Mouse (Mus musculus): ENCODE data around the gene Gm3409.
"Not testable (repeated sequence)": the region's sequence is repeated elsewhere in the genome, so short reads cannot be mapped to it uniquely, and the experiment has no call there.

Gm3409 gene

GRCm38 (mm10) chr5:146537347-146537746, at the start of gene Gm3409:
TSS of gene Gm3409 (plus strand) at chr5:146537647.
- in situ Hi-C loops (cut with MboI, MseI) = not testable (repeated sequence)

GRCm38 (mm10) chr5:146488959-146489358, 48.5 kb upstream of the Gm3409 start:
- in situ Hi-C loops (cut with MboI, MseI) = loop anchor here (10.0 kb wide), 2 partner anchors 164 to 304 kb away; partner anchors contain the start of gene 1700001J03Rik

GRCm38 (mm10) chr5:146491063-146491462, 46.4 kb upstream of the Gm3409 start, which contains the start of gene Gm6370:
TSS of gene Gm6370 (plus strand) at chr5:146491363.
- in situ Hi-C loops (cut with MboI, MseI) = not testable (repeated sequence)

GRCm38 (mm10) chr5:146502099-146502498, 35.3 kb upstream of the Gm3409 start, which contains the start of gene 4930449I24Rik:
TSS of gene 4930449I24Rik (plus strand) at chr5:146502399.
- in situ Hi-C loops (cut with MboI, MseI) = not testable (repeated sequence)

DNA sequence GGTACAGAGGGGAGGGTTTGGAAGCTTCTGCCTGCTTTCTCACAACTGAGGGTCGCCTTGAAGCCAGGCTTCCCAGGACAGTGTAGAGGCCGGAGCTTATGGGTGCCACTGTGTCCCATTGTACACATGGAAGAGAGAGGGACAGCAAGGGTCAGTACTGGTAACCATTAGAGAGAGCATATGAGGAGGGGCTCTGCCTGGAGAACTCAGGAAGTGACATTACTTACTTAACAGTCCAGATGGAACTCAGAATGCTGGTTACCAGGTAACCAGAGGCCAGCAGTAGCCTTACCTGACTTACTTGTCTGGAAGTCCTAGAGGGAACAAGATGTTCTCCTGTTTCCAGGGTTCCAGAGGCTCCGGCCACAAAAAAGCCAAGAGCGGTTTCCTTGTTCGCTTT, 23.6 kb upstream of the Gm3409 start, which contains the start of gene Gm3402:
TSS of gene Gm3402 (plus strand) at position 301 of the 400 bp plus-strand sequence.
- in situ Hi-C loops (cut with MboI, MseI) = not testable (repeated sequence)

- in situ Hi-C loops (cut with MboI, MseI) = not testable (repeated sequence)
These were observed 11.9 kb upstream of the Gm3409 start, which contains the start of gene Gm3404 for GRCm38 (mm10) chr5:146525501-146525900. TSS of gene Gm3404 (plus strand) at chr5:146525801.

DNA sequence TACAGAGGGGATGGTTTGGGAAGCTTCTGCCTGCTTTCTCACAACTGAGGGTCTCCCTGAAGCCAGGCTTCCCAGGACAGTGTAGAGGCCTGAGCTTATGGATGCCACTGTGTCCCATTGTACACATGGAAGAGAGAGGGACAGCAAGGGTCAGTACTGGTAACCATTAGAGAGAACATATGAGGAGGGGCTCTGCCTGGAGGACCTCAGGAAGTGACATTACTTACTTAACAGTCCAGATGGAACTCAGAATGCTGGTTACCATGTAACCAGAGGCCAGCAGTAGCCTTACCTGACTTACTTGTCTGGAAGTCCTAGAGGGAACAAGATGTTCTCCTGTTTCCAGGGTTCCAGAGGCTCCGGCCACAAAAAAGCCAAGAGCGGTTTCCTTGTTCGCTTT, 18.4 kb downstream of the Gm3409 start, which contains the start of gene Gm3415:
TSS of gene Gm3415 (plus strand) at position 301 of the 400 bp plus-strand sequence.
- in situ Hi-C loops (cut with MboI, MseI) = not testable (repeated sequence)

DNA sequence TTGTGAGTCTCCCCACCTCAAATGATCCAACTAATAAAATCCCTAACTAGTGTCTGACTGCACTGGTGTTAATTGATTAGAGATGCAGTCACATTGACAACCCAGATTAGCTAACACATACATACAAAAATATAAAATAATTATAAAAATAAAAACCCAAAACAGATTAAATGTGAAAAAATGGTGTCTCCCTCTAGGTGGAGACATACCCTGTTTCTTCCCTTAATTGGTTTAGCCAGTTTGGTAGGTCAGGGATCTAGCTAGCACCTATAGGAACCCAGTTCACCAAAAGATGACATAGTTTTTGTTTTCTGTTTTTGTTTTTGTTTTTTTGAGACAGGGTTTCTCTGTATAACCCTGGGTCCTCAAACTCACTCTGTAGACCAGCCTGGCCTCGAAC, 26.8 kb downstream of the Gm3409 start:
- in situ Hi-C loops (cut with MboI, MseI) = no loop called here

DNA sequence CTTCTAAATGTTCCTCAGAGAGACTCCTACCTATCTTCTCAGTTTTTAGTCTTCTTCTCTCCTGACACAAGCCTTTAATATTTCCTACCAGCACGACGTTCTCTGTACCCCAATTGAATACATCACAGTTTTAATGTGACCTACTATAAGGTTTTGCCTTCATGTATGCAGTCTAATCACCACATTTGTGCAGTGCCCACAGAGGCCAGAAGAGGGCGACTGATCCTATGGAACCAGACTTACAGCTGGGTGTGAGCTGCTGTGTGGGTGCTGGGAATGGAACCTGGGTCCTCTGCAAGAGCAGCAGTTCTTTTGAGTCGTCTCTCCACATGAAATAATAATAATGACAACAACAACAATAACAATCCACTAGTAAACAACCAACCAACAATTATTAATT, 29.6 kb downstream of the Gm3409 start:
- in situ Hi-C loops (cut with MboI, MseI) = no loop called here

- in situ Hi-C loops (cut with MboI, MseI) = not testable (repeated sequence)
These were observed 32.7 kb downstream of the Gm3409 start for GRCm38 (mm10) chr5:146570179-146570578.

- in situ Hi-C loops (cut with MboI, MseI) = not testable (repeated sequence)
These were observed 34.6 kb downstream of the Gm3409 start for GRCm38 (mm10) chr5:146571830-146572734.

- in situ Hi-C loops (cut with MboI, MseI) = not testable (repeated sequence)
These were observed 35.2 kb downstream of the Gm3409 start for GRCm38 (mm10) chr5:146572735-146573042.

GRCm38 (mm10) chr5:146576668-146577067, 39.2 kb downstream of the Gm3409 start:
- in situ Hi-C loops (cut with MboI, MseI) = no loop called here

DNA sequence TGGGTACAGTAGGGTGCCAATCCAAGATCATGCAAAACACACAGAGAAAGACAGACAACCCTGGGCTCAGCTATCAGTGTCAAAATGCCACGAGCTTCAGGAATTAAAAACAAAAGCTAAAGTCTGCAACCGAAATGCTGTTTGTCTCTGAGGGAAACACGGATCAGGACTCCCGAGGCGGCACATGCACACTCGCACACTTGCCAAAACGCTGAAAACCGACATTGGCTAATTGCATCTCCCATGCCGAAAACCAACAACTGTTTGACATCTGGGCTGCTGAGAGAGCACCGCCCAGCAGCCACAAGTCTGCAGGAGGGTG, 46.7 kb downstream of the Gm3409 start:
- in situ Hi-C loops (cut with MboI, MseI) = no loop called here

DNA sequence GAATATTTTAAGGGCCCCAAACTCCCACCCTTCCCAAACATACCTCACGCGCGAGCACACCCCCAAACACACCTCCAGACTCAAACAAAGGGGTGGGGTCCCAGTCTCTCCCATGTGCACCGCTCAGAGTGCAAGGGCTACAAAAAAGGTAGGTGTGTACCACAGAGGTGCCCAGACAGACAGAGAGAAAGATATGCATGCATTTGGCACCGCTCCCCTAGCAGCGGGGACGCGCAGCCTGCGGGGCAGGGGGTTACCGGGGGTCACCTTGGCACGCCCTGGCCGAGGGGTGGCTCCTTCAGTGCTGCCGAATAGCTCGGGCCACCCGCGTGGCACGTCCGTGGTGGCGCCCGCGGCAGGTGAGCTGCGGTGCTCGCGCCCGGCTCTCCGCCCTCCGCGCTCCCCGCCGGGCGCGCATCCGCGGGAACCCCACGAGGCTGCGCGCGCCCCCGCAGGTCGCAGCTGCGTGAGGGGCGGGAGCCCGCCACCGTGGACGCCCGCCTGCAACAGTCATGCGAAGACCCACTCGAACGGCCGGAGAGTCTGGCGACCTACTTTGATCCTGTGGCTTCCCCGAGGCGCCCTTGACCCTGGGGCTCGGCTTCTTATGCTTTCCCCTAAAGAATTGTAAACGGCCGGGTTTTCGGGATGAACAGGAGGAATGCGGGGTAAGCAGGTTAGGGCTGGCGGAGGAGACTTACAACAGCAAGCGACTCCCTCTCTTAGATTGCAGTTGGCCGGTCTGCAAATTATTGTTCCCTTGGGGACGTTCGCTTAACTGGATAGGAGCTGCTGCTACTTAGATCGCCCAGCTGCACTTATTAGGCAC, 47.2 kb downstream of the Gm3409 start, which contains the start of gene Gpr12:
TSS of gene Gpr12 (minus strand) at position 762 of the 829 bp plus-strand sequence.
- in situ Hi-C loops (cut with MboI, MseI) = no loop called here

DNA sequence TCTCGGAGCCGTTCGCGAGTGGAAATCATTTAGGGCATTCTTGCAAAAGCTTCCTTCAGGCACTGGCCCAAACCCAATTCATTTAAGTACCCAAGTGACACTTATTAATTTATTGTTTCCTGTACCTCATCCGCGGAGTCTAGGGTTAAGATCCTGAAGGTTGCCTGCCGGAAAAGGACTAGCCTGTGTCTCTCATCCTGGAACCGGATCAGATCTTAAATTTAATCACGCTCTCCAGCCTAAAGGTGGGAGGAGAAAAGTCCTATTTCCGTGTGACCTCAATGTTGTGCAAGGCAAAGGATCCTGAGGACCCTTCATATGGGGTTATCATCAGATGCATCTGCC, 47.8 kb downstream of the Gm3409 start:
- in situ Hi-C loops (cut with MboI, MseI) = no loop called here

- in situ Hi-C loops (cut with MboI, MseI) = no loop called here
These were observed 49.1 kb downstream of the Gm3409 start for GRCm38 (mm10) chr5:146586357-146587070.

Data from T-helper 2 cell (primary cell).